Mouse (Mus musculus) heart, postnatal 0 days (tissue): ENCODE measurements around the gene Il13.

ENCODE experiments used
- CTCF ChIP-seq: IDR thresholded peaks from 2 replicates; pipeline ENCODE4 v1.5.1; 2016; ENCODE audit warnings: antibody characterized with exemption, control low read depth, low read depth
- EP300 ChIP-seq: IDR thresholded peaks from 2 replicates; pipeline ENCODE4 v1.6.1; 2016; ENCODE audit warnings: antibody characterized with exemption, low read depth

GRCm38 (mm10) chr11:53622440-53622806, 12.1 kb downstream of the Il13 start:
- no peak for TF ChIP-seq CTCF
- no peak for TF ChIP-seq EP300
